Mouse (Mus musculus) ES-E14 (cell line): Measurements from ENCODE around the gene Smyd5.

Experiments
- ZC3H11A ChIP-seq: IDR thresholded peaks from 2 replicates; pipeline ENCODE4 v1.6.1; 2012; ENCODE audit warnings: low read depth, mild to moderate bottlenecking, inconsistent platforms, low read length, borderline replicate concordance
- ZNF384 ChIP-seq: IDR thresholded peaks from 2 replicates; pipeline ENCODE4 v1.6.1; 2012; ENCODE audit warnings: low read depth, low read length, inconsistent platforms

- TF ChIP-seq ZNF384 (no peak), ZC3H11A (no peak)
These were observed 16.0 kb upstream of the Smyd5 start for GRCm38 (mm10) chr6:85415829-85416228.
